Mouse (Mus musculus): ENCODE data around the gene Anxa5. TPM values are rescaled to one million over a fixed set of nuclear protein-coding genes. Genes with fewer than 3 reads are reported as not detected.

Gene Anxa5
- polyA plus RNA-seq, 1 experiment, result 313 TPM

GRCm38 (mm10) chr3:36516196-36516595 is 40.5 kb upstream of the Anxa5 start:
- Histone ChIP-seq H3K79me2 (ENCODE audit: control insufficient read depth, insufficient read depth) (no peaks in the 10 kb centered on the region), H3ac (ENCODE audit: control insufficient read depth, insufficient read length) (no peak overlapping the region), H3K27me3 (ENCODE audit: control insufficient read depth, insufficient read depth, insufficient read length) (peaks cover 15% of the 10 kb centered on the region), H3K4me2 (ENCODE audit: low read depth) (no peak overlapping the region), H3K4me3 (no peak overlapping the region), H3K36me3 (ENCODE audit: control insufficient read depth, insufficient read depth) (no peaks in the 10 kb centered on the region)
- no peak for TF ChIP-seq MYOD1 (IDR thresholded peaks at IDR 0.05; ENCODE audit: control insufficient read depth in 1 of 3, insufficient read length in 2 of 3, low read depth in 2 of 3)
- TF ChIP-seq MAX (IDR thresholded peaks at IDR 0.05; ENCODE audit: low read depth), result no peak
- no peak for TF ChIP-seq REST (IDR thresholded peaks at IDR 0.05; ENCODE audit: insufficient read depth, insufficient read length)
- TF ChIP-seq POLR2A (IDR thresholded peaks at IDR 0.05; ENCODE audit: insufficient read length, low read depth), result no peak
- no peak for TF ChIP-seq USF1 (IDR thresholded peaks at IDR 0.05; ENCODE audit: low read depth)
- TF ChIP-seq TCF12 (IDR thresholded peaks at IDR 0.05; ENCODE audit: insufficient read depth, poor library complexity, severe bottlenecking), result no peak
- no peak for TF ChIP-seq MYOG (IDR thresholded peaks at IDR 0.05; ENCODE audit: control insufficient read depth in 1 of 3, insufficient read depth in 1 of 3, insufficient read length in 2 of 3, low read depth in 2 of 3)

DNA sequence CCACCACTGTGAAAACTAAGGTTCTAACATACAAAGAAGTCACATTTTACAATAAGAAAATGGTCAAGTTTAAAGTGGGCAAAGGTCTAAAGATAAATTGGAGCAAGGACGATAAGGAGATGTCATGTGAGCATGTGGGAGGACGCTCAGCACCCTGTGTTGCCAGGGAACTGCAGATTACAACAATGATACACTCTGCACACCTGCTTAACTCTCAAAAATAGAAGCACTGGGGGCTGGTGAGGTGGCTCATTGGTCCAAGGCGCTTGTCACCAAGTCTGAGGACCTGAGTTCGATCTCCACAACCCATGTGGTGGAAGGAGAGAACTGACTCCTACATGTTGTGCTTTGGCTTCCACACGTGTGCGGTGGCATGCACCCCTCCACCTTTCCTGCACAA is 35.8 kb upstream of the Anxa5 start:
- Histone ChIP-seq H3K79me2 (ENCODE audit: control insufficient read depth, insufficient read depth) (no peaks in the 10 kb centered on the region), H3K27me3 (ENCODE audit: control insufficient read depth, insufficient read depth, insufficient read length) (peaks cover 6% of the 10 kb centered on the region), H3ac (ENCODE audit: control insufficient read depth, insufficient read length) (no peak overlapping the region), H3K4me2 (ENCODE audit: low read depth) (no peak overlapping the region), H3K4me3 (no peak overlapping the region), H3K36me3 (ENCODE audit: control insufficient read depth, insufficient read depth) (no peaks in the 10 kb centered on the region)
- TF ChIP-seq MYOD1 (IDR thresholded peaks at IDR 0.05; ENCODE audit: control insufficient read depth in 1 of 3, insufficient read length in 2 of 3, low read depth in 2 of 3) (peak in 1 of 3 experiments; percentile 32), CEBPB (IDR thresholded peaks at IDR 0.05; ENCODE audit: insufficient read depth, poor library complexity, severe bottlenecking) (no peak)

DNA sequence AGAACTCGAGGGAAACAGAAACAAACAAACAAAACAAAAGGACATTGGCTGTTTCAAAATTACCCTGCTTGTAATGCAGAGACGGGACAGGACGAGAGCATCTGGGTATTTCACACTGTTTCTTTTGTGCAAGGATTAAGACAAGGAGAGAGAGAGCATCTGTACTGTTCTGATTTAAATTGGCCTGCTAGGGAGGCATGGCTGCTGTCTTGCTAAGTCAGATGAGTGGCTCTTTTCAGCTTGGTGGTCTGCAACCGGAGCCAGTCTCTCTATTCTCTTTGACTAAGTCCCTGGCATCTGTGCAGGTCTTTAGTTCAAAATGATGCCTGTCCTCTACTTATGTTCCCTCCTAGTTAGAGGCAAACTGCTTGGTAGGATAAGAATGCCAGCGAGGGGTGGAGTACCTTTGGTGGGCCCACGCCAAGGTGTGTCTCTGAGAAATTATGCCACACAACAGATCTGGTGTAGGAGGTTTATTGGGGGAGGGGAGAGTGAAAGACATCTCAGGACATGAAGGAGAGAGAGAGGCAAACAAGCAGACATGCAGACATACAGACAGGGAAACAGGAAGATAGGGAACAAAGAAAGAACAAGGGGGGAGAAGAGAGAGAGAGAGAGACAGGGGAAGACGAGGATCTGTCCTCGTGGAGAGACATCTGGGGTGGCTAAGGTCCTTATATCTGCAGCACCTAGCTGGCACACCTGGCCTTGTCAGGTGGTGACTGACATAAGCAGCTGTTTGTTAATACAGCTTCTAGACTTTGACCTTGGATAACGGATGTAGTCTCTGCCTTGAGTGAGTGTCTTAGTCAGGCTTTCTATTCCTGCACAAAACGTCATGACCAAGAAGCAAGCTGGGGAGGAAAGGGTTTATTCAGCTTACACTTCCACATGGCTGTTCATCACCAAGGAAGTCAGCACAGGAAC is 30.4 kb upstream of the Anxa5 start:
- Histone ChIP-seq H3K36me3 (ENCODE audit: control insufficient read depth, insufficient read depth) (no peaks in the 10 kb centered on the region), H3K79me2 (ENCODE audit: control insufficient read depth, insufficient read depth) (no peaks in the 10 kb centered on the region), H3K27me3 (ENCODE audit: control insufficient read depth, insufficient read depth, insufficient read length) (no peaks in the 10 kb centered on the region), H3K4me3 (no peak overlapping the region), H3K4me2 (ENCODE audit: low read depth) (peak overlapping the region; percentile 15), H3ac (ENCODE audit: control insufficient read depth, insufficient read length) (no peak overlapping the region)
- TF ChIP-seq SRF (IDR thresholded peaks at IDR 0.05; ENCODE audit: control insufficient read depth, insufficient read length, low read depth), result no peak
- TF ChIP-seq REST (IDR thresholded peaks at IDR 0.05; ENCODE audit: insufficient read depth, insufficient read length), result no peak
- no peak for TF ChIP-seq TCF3 (IDR thresholded peaks at IDR 0.05; ENCODE audit: insufficient read length, low read depth)
- TF ChIP-seq POLR2AphosphoS2 (IDR thresholded peaks at IDR 0.05; ENCODE audit: insufficient read length, low read depth), result no peak
- TF ChIP-seq USF1 (IDR thresholded peaks at IDR 0.05; ENCODE audit: low read depth), result no peak
- no peak for TF ChIP-seq MYOG (IDR thresholded peaks at IDR 0.05; ENCODE audit: control insufficient read depth in 1 of 3, insufficient read depth in 1 of 3, insufficient read length in 2 of 3, low read depth in 2 of 3)
- no peak for TF ChIP-seq MYOD1 (IDR thresholded peaks at IDR 0.05; ENCODE audit: control insufficient read depth in 1 of 3, insufficient read length in 2 of 3, low read depth in 2 of 3)
- TF ChIP-seq MAX (IDR thresholded peaks at IDR 0.05; ENCODE audit: low read depth), result no peak
- no peak for TF ChIP-seq POLR2A (IDR thresholded peaks at IDR 0.05; ENCODE audit: insufficient read length, low read depth)
- TF ChIP-seq TCF12 (IDR thresholded peaks at IDR 0.05; ENCODE audit: insufficient read depth, poor library complexity, severe bottlenecking), result no peak
- no peak for TF ChIP-seq E2F4 (IDR thresholded peaks at IDR 0.05; ENCODE audit: insufficient read depth)
- TF ChIP-seq CEBPB (IDR thresholded peaks at IDR 0.05; ENCODE audit: insufficient read depth, poor library complexity, severe bottlenecking), result no peak

- H3K4me3 ChIP-seq, result no peak overlapping the region
- no peak for TF ChIP-seq SRF (IDR thresholded peaks at IDR 0.05; ENCODE audit: control insufficient read depth, insufficient read length, low read depth)
- no peak for TF ChIP-seq MYOG (IDR thresholded peaks at IDR 0.05; ENCODE audit: control insufficient read depth in 1 of 3, insufficient read depth in 1 of 3, insufficient read length in 2 of 3, low read depth in 2 of 3)
- TF ChIP-seq MAX (IDR thresholded peaks at IDR 0.05; ENCODE audit: low read depth), result no peak
- no peak for TF ChIP-seq TCF12 (IDR thresholded peaks at IDR 0.05; ENCODE audit: insufficient read depth, poor library complexity, severe bottlenecking)
- no peak for TF ChIP-seq TCF3 (IDR thresholded peaks at IDR 0.05; ENCODE audit: insufficient read length, low read depth)
- no peak for TF ChIP-seq MYOD1 (IDR thresholded peaks at IDR 0.05; ENCODE audit: control insufficient read depth in 1 of 3, insufficient read length in 2 of 3, low read depth in 2 of 3)
- no peak for TF ChIP-seq USF1 (IDR thresholded peaks at IDR 0.05; ENCODE audit: low read depth)
- no peak for TF ChIP-seq E2F4 (IDR thresholded peaks at IDR 0.05; ENCODE audit: insufficient read depth)
- no peak for TF ChIP-seq REST (IDR thresholded peaks at IDR 0.05; ENCODE audit: insufficient read depth, insufficient read length)
- no peak for TF ChIP-seq POLR2A (IDR thresholded peaks at IDR 0.05; ENCODE audit: insufficient read length, low read depth)
- no peak for TF ChIP-seq CEBPB (IDR thresholded peaks at IDR 0.05; ENCODE audit: insufficient read depth, poor library complexity, severe bottlenecking)
- no peak for TF ChIP-seq POLR2AphosphoS2 (IDR thresholded peaks at IDR 0.05; ENCODE audit: insufficient read length, low read depth)
- H3ac ChIP-seq (ENCODE audit: control insufficient read depth, insufficient read length), result no peak overlapping the region
- no peak overlapping the region for H3K4me2 ChIP-seq (ENCODE audit: low read depth)
- no peaks in the 10 kb centered on the region for H3K36me3 ChIP-seq (ENCODE audit: control insufficient read depth, insufficient read depth)
- H3K27me3 ChIP-seq (ENCODE audit: control insufficient read depth, insufficient read depth, insufficient read length), result no peaks in the 10 kb centered on the region
- H3K79me2 ChIP-seq (ENCODE audit: control insufficient read depth, insufficient read depth), result no peaks in the 10 kb centered on the region
Observed at GRCm38 (mm10) chr3:36505306-36505705, 29.6 kb upstream of the Anxa5 start.

- no peaks in the 10 kb centered on the region for H3K79me2 ChIP-seq (ENCODE audit: control insufficient read depth, insufficient read depth)
- H3K36me3 ChIP-seq (ENCODE audit: control insufficient read depth, insufficient read depth), result no peaks in the 10 kb centered on the region
- H3K27me3 ChIP-seq (ENCODE audit: control insufficient read depth, insufficient read depth, insufficient read length), result no peaks in the 10 kb centered on the region
- TF ChIP-seq REST (IDR thresholded peaks at IDR 0.05; ENCODE audit: insufficient read depth, insufficient read length) (no peak), TCF3 (IDR thresholded peaks at IDR 0.05; ENCODE audit: insufficient read length, low read depth) (no peak), POLR2AphosphoS2 (IDR thresholded peaks at IDR 0.05; ENCODE audit: insufficient read length, low read depth) (no peak), MAX (IDR thresholded peaks at IDR 0.05; ENCODE audit: low read depth) (no peak), E2F4 (IDR thresholded peaks at IDR 0.05; ENCODE audit: insufficient read depth) (no peak), MYOG (IDR thresholded peaks at IDR 0.05; ENCODE audit: control insufficient read depth in 1 of 3, insufficient read depth in 1 of 3, insufficient read length in 2 of 3, low read depth in 2 of 3) (no peak), POLR2A (IDR thresholded peaks at IDR 0.05; ENCODE audit: insufficient read length, low read depth) (no peak), MYOD1 (IDR thresholded peaks at IDR 0.05; ENCODE audit: control insufficient read depth in 1 of 3, insufficient read length in 2 of 3, low read depth in 2 of 3) (no peak), CEBPB (IDR thresholded peaks at IDR 0.05; ENCODE audit: insufficient read depth, poor library complexity, severe bottlenecking) (no peak), USF1 (IDR thresholded peaks at IDR 0.05; ENCODE audit: low read depth) (no peak), SRF (IDR thresholded peaks at IDR 0.05; ENCODE audit: control insufficient read depth, insufficient read length, low read depth) (no peak)
- H3K4me3 ChIP-seq, result no peak overlapping the region
- H3ac ChIP-seq (ENCODE audit: control insufficient read depth, insufficient read length), result no peak overlapping the region
- no peak overlapping the region for H3K4me2 ChIP-seq (ENCODE audit: low read depth)
Observed at GRCm38 (mm10) chr3:36501546-36501945, 25.9 kb upstream of the Anxa5 start.

Measured in myocyte (in vitro differentiated cells).